Mouse (Mus musculus): ENCODE measurements around the gene Cox7a2l.

- TF ChIP-seq GATA1 (IDR thresholded peaks at IDR 0.05; ENCODE audit: borderline replicate concordance, low read length) = no peak
- no peak for TF ChIP-seq FLI1 (IDR thresholded peaks at IDR 0.05; ENCODE audit: low read length)
These were observed 9.7 kb upstream of the Cox7a2l start for GRCm38 (mm10) chr17:83526624-83527532.
